Comparison of ENCODE assay signal across 8 mouse cellular contexts in genomic region chr16:36693818-36694413, GRCm38 (mm10). TPM values are rescaled to one million over a fixed set of nuclear protein-coding genes. Genes with fewer than 3 reads are reported as not detected.
A peak's percentile ranks its signal among the peaks of the same experiment; 100 is the strongest.
DNase-seq lines count a peak whose midpoint lies in the region; ATAC-seq and TF ChIP-seq lines count a peak whose summit lies in the region.

Gene Ildr1 (plus strand): TSS chr16:36693978.

- H3K9me3 ChIP-seq in heart, embryonic 12.5 days (replicated peaks) = no peaks in the 10 kb centered on the region
- no peaks in the 10 kb centered on the region for H3K9me3 ChIP-seq in intestine, embryonic 16.5 days (ENCODE audit: control insufficient read depth, low read length)

- H3K4me3 ChIP-seq in heart, embryonic 12.5 days = peak within 1 kb of the TSS; percentile 46
- H3K4me3 ChIP-seq in intestine, embryonic 16.5 days (ENCODE audit: low read length) = peak within 1 kb of the TSS; percentile 59
- H3K4me3 ChIP-seq in lung, adult 2 months (replicated peaks; ENCODE audit: extremely low read depth, low read depth, low read length) = peak within 1 kb of the TSS; percentile 66

- peaks cover 24% of the 10 kb centered on the region for H3K27me3 ChIP-seq in heart, embryonic 12.5 days (replicated peaks)
- H3K27me3 ChIP-seq in intestine, embryonic 16.5 days (replicated peaks; ENCODE audit: control insufficient read depth, insufficient read depth, low read length) = peaks cover 4% of the 10 kb centered on the region

- intact Hi-C loops in heart, postnatal 10 days (cut with DNase I) = no loop called here

- H3K36me3 ChIP-seq in heart, embryonic 12.5 days = no peaks in the 10 kb centered on the region
- H3K36me3 ChIP-seq in intestine, embryonic 16.5 days (ENCODE audit: control insufficient read depth, insufficient read depth, low read length) = no peaks in the 10 kb centered on the region

- H3K27ac ChIP-seq in heart, embryonic 12.5 days (ENCODE audit: poor library complexity, severe bottlenecking) = no peak within 1 kb of the TSS
- 0 out of 2 replicates have a peak within 1 kb of the TSS, but pooled peaks have one; percentile 10 for H3K27ac ChIP-seq in intestine, embryonic 16.5 days (ENCODE audit: low read length)

- DNase-seq in heart, postnatal 10 days = no peak
- peak; percentile 21 for DNase-seq in embryo, embryonic 9.5 days (ENCODE audit: extremely low spot score)
- peak; percentile 60 for DNase-seq in lung, adult 2 months
- DNase-seq in layer of hippocampus, postnatal 36 days = no peak
- no peak for DNase-seq in layer of hippocampus, adult 9-11 months

- H3K4me1 ChIP-seq in heart, embryonic 12.5 days (replicated peaks) = peaks cover 8% of the 10 kb centered on the region
- H3K4me1 ChIP-seq in intestine, embryonic 16.5 days (ENCODE audit: control insufficient read depth, insufficient read depth, low read length) = 0 out of 2 replicates have a peak, but pooled peaks cover 3% of the 10 kb centered on the region
- H3K4me1 ChIP-seq in lung, adult 2 months (ENCODE audit: control insufficient read depth, insufficient read depth, low read length) = no peaks in the 10 kb centered on the region

- peak within 1 kb of the TSS; percentile 51; the same call in 1 of the 2 replicates for H3K9ac ChIP-seq in heart, embryonic 12.5 days
- peak within 1 kb of the TSS; percentile 71 for H3K9ac ChIP-seq in intestine, embryonic 16.5 days (ENCODE audit: low read depth, low read length)

- TF ChIP-seq POLR2A in lung, adult 2 months (IDR thresholded peaks at IDR 0.05; ENCODE audit: borderline replicate concordance, extremely low read depth, low read depth, low read length) = no peak

- ATAC-seq in heart, embryonic 12.5 days (ENCODE audit: insufficient number of reproducible peaks, low FRiP score) = no peak
- peak; percentile 97 for ATAC-seq in intestine, embryonic 16.5 days
- ATAC-seq in neutrophil, adult 5-6 weeks (ENCODE audit: extremely low read depth, insufficient number of reproducible peaks, low FRiP score, poor library complexity, severe bottlenecking) = peak; percentile 92

- H3K4me2 ChIP-seq in heart, embryonic 12.5 days = peak within 1 kb of the TSS; percentile 93
- H3K4me2 ChIP-seq in intestine, embryonic 16.5 days (ENCODE audit: low read depth, low read length) = peak within 1 kb of the TSS; percentile 58

- WGBS in heart, embryonic 12.5 days = 2% methylated on average over 34 of the region's 40 CpGs
- 3% methylated on average over 40 of the region's 40 CpGs for WGBS in intestine, embryonic 16.5 days
- 3% methylated on average over 40 of the region's 40 CpGs for WGBS in lung, adult 2 months

- TF ChIP-seq CTCF in lung, adult 2 months (IDR thresholded peaks at IDR 0.05; ENCODE audit: insufficient read depth, low read length) = no peak

RNA-seq across cellular contexts. Expression of gene Ildr1, which starts in this region (rescaled TPM):
- 0.09 TPM in 1 of 2 replicates, not detected in the other for polyA plus RNA-seq in heart, embryonic 12.5 days (2016; fragmentation: Nextera tagmentation; extraction: Ambion mirVana)
- total RNA-seq in heart, postnatal 10 days (2021) = not detected
- 9.0 and 9.7 TPM in 2 replicates for polyA plus RNA-seq in intestine, embryonic 16.5 days (2015; fragmentation: Nextera tagmentation; extraction: Ambion mirVana)
- 14.8 and 14.9 TPM in 2 replicates for polyA plus RNA-seq in lung, adult 2 months (2012; rRNA removed)
- 3.8 and 4.4 TPM in 2 replicates for total RNA-seq in neutrophil, adult 5-6 weeks (2017)
- total RNA-seq in layer of hippocampus, postnatal 36 days (2021) = under 1 TPM; 0.25 TPM

Comparison
In these comparisons a context has a peak if more than half of its experiments do, and no peak if none do; other contexts are left out.
1. DNase-seq: peak in embryo, embryonic 9.5 days (single experiment) and lung, adult 2 months (single experiment); none in heart, postnatal 10 days (0 of 2), layer of hippocampus, postnatal 36 days (0 of 2) and layer of hippocampus, adult 9-11 months (single experiment).
2. Peak in every context shown above with its lines, with median percentiles within 50 percentile points of each other: H3K4me3 ChIP-seq.